Mouse (Mus musculus): ENCODE results near the gene Mettl8.

Gene Mettl8

DNA sequence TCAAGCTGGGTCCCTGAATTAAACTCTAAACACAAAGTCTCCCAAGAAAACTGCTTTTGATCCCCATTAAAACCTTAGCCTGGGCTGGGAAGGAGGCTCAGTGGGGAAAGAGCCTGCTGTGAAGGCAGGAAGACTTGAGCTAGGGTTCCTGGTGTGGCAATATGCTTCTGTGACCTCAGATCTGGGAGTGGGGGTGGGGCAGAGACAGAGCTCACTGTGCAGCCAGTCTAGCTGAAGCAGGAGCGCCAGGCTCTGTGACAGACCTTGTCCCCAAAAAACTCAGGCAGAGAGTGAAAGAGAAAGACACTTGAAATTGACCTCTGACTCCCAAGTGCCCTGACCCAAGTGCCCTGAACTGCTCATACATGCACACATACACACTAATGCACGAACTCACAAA, 62.7 kb downstream of the Mettl8 start:
- ATAC-seq (ENCODE audit: insufficient number of reproducible peaks, low FRiP score, low TSS enrichment): no peak

DNA sequence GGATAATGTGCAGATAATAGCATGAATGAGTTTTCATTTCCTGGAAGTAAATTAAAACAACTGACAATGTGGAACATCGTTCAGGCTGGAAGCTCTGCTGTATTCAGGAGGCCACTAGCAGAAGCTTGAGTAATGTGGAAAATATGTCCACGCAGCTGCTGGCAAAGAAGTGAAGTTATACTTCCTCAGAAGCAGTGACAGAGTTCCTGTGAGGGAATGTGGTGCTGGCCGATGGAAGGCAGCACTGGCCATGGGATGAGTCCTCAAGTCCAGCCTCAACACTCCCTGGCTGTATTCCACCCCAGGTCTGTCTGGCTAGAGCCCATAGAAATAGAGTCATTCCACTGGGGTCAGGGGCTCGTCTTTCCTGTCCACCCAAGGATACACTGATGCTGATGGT, 65.2 kb downstream of the Mettl8 start:
- ATAC-seq (ENCODE audit: insufficient number of reproducible peaks, low FRiP score, low TSS enrichment): no peak

DNA sequence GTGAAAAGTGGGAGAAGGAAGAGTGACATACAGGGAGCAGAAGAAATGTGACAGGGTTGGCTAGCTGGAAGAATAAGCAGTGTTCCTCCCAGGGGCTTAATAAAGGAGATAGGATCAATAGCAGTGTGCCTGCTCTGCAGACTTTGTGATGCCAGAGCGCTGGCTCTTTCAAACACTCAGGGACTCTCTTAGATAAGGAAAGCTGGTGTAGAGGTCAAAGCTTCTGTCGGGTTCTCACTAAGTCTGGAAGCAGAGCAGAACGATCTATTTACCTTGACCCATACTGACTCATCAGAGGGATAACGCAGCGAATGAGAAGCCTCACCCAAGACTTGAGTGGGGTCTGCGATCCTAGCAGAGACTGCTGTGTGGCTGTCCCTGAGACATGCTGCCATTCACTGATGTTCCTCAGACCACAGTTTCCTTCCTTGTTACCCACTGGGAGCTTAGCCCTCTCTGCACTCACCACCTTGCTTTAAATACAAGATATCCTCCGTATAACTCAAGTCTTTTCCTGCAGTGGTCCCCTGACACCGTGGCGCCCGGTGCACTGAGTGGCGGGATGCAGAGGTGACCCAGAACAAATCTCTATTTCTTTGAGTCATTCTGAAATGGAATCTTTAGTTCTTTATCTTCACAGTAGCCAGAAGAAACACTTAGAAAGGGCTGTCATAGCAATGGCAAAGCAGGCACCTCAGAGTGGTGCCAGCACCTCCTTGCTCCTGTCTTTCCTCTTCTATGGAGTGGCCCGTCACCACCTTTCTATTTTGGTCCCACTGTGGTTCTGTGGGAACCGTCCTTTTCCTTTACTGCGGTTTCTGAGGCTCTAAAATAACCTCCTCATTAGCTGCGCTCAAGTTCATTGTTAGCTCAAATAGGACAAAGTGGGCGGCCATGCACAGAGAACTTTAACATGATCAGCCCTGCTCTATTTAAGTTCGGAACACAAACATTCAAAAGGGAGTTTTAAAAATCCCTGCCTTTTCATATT, 65.9 kb downstream of the Mettl8 start:
- no peak for ATAC-seq (ENCODE audit: insufficient number of reproducible peaks, low FRiP score, low TSS enrichment)

DNA sequence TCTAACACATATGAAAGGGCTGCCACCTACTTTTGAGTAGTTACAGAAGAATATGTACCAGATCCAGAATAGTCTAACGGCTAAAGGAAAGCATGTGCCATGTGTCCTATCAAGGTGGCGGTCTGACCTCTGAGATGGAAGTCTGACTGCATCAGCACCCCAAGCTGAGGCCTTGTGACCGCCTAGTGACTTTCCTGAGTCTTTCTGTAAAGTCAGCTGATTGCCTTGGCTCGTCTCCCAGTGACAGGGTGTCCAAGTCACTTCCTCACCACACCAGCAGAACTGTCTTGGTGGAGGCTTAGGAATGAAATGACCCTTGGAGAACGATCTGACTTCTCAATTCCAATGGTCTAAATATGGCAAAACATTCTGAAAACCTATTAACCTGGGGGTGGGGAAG, 77.1 kb downstream of the Mettl8 start:
- ATAC-seq (ENCODE audit: insufficient number of reproducible peaks, low FRiP score, low TSS enrichment): no peak

DNA sequence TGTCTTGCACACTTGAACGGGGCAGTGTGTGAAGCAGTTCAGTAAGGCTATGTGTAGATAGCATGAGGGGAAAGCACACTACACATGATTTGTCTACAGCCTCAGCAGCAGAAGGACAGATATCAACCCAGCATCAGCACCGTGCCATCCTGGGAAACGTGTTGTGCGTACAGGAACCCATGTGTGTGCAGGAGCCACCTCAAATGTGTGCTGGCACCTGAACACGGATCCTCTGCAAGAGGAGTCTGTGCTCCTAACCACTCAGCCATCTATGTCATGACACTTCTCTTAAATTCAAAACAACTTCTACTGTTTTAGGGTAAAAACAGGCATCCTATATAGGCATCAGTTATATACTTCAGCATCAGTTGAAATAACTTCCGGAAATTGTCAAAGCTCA, 80.6 kb downstream of the Mettl8 start:
- ATAC-seq (ENCODE audit: insufficient number of reproducible peaks, low FRiP score, low TSS enrichment): no peak

DNA sequence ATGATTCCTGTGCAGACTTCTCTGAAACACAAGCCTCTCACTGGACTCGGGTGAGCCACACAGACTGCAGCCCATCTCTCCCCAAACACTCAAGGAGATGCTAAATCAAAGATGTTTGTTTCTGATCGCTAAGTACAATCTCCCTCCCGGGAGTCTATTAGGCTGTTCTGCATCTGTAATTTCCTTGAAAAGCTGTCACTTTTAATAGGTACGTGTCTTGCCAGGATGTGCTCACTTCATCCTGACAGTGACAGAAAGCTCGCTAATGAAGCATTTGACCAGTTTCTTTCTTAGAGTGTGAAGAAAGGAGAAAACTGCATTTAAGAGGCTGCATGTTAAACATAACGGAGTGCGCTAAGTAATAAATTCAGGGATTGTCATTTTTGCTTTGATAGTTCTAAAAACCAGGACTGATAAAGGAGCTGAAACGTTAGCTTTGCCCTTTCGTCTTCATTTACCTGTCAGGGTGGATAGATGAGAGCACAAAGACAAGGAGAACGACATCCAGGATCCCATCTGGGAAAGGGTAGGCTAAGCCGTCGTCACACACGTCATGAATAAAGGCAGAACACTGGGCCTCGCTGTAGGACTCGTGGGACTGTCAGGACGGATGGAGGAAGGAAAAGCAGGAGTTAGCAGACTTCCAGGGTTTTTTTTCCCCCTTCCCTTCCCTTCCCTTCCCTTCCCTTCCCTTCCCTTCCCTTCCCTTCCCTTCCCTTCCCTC, 82.4 kb downstream of the Mettl8 start:
- no peak for ATAC-seq (ENCODE audit: insufficient number of reproducible peaks, low FRiP score, low TSS enrichment)

DNA sequence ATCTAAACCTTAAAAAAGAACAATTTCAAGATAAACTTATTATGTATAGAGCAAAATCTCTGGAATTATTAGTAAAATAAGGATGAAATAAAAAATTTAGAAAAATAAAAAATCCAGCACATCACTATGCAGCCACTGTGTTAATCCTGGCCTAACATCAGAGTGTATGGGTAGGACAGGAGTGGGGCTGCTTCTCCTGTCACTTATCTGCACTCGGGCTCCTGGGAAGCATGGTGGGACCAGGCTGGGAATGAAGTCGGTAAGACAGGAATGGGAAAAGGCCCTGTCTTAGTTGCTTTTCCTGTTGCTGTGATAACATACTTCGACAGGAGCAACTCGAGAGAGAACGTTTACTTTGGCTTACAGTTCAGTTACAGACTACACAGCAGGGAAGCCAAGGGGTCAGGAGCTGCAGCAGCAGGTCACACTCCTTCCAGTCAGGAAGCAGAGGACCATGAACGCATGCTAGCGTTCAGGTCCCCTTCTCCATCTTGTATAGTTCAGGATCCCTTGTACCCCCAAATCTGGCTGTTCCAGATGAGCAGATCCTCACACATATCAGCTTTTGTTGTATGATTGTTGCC, 85.1 kb downstream of the Mettl8 start:
- no peak for ATAC-seq (ENCODE audit: insufficient number of reproducible peaks, low FRiP score, low TSS enrichment)

DNA sequence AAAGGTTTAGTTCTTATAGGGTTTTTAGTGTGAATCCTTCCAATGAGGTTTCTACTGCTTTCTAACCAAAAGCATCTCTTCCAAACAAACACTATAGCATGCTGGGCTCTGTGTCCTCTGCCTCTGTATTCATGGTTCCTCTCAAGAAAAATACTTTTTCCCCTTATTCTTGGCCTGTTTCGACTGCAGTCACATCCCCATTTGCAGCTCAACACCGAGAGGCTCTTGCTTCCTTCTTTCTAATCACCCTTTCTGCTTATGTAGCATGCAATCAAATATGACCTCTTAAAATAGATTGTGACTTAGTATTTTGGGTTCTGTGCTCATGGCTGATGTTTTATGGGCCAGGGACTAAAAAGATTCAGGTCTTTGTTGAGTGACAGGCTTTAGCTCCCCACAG, 87.1 kb downstream of the Mettl8 start:
- no peak for ATAC-seq (ENCODE audit: insufficient number of reproducible peaks, low FRiP score, low TSS enrichment)

DNA sequence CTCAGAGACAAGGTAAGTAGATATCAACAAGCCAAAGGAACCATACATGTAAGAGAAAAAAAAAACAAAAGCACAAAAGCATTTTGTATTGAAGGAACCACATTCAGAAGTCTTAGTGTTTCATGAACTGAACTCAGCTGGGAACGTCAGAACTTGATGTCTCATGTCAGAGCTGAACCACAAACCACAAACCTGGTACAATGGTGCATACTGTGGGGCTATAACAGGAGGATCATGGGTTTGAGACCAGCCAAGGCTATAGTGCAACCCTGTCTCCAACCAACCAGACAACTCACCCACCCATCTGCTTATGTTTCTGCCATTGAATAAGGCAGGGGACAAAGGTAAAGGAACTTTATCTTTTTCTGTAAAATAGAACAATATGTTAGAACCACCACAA, 88.2 kb downstream of the Mettl8 start:
- ATAC-seq (ENCODE audit: insufficient number of reproducible peaks, low FRiP score, low TSS enrichment): no peak

DNA sequence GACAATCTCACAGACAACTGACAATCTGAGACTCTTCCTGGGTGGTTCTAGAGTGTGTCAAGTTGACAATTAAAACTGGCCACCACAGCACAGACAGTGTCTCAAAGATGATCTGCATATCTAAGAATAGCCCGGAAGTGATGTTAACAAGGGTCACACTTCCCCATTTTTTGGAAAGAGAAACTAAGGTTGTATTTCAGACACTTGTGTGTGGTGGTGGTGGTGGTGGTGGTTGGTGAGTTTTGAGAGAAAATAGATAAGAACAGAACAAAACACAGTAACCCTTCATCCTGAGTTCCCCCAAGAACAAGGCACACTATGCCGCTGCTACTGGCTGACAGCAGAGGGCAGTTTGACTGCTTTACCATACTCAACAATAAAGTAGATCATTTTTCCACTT, 90.6 kb downstream of the Mettl8 start:
- ATAC-seq (ENCODE audit: insufficient number of reproducible peaks, low FRiP score, low TSS enrichment): no peak

DNA sequence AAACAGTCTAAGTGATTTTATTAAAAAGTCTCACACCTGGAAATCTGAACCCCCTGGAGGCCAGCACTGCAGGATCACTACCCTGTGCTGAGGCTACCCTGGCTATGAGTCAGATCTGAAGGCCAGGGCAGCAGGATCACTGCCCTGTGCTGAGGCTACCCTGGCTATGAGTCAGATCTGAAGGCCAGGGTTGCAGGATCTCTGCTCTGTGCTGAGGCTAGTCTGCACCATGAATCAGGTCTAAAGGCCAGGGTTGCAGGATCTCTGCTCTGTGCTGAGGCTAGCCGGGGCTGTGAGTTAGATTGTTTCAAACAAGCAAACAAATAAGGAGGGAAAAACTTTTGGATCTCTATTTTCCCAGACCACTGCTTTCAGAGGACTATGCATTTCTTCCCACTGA, 92.5 kb downstream of the Mettl8 start:
- ATAC-seq (ENCODE audit: insufficient number of reproducible peaks, low FRiP score, low TSS enrichment): no peak

DNA sequence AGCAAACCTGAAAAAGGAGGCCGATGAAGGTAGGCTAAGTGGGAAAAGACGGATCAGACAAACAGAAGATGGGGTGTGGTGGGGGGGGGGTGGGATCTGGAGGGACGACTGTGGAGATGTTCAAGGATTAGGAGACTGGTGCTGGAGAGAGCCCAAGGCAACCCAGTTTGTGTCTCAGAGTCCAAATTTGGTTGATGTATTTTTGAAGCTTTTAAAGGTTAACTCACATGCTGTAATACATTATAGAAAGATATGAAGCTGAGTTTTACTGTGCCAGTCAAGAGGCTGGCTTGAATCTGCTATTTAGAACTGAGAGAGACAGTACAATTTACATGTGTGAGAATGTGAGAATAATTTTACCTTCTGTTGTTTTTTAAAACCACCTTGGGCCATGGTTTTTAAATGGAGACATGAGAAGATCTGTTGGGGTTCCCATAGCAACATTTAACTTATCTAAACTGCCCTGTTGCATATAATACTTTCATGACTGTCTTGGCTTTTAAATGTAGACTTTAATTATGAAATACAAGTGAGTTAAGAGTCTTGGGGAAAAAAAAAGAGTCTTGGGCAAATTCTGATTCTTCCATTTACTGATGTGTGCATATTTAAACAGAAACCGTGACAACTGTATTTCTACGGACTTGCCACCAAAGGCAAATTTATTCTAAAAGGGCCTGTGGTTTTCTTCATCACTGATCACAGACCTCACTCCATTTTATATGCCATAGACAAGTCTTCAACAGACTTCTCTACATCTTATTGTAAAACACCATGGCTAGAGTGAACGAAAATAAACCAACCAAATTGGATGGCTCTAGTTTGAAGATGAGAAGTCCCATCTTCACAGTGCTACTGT, 94.1 kb downstream of the Mettl8 start:
- ATAC-seq (ENCODE audit: insufficient number of reproducible peaks, low FRiP score, low TSS enrichment): no peak

DNA sequence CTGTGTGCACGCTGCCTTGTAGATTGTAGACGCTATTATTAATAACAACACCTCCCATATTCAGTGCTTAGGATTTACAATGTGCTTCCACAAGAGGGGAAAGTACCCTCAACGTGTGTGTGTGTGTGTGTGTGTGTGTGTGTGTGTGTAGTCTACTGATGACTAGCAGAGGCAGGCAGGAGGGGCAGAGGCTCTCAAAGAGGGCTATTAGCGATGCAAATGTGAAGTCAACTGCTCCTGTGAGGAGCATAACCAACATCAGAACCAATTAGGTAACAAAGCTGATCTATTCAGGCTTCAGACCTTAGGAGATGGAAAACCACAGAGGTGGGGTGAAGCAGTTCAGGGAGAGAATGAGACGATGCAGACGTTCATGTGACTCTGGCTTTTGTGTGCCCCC, 95.3 kb downstream of the Mettl8 start:
- ATAC-seq (ENCODE audit: insufficient number of reproducible peaks, low FRiP score, low TSS enrichment): no peak

DNA sequence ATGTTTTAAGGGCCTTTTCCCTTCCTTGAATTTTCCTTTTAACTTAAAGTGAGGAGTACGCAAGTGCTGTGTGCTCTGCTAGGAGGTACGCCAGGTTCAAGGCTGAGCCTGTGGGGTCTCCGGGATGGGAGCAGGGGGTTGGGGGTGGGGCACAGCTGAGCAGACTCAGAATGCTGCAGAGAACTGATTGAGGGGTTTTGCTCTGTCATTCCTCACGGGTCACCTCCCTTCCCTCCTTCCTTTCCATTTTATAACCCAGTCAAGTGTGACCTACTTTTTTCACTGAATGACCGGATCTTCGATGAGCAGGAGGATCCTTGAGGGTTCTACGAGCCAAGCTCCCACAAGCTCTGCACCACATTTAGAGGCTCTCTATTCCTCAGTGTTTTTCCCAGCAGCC, 96.0 kb downstream of the Mettl8 start:
- no peak for ATAC-seq (ENCODE audit: insufficient number of reproducible peaks, low FRiP score, low TSS enrichment)

DNA sequence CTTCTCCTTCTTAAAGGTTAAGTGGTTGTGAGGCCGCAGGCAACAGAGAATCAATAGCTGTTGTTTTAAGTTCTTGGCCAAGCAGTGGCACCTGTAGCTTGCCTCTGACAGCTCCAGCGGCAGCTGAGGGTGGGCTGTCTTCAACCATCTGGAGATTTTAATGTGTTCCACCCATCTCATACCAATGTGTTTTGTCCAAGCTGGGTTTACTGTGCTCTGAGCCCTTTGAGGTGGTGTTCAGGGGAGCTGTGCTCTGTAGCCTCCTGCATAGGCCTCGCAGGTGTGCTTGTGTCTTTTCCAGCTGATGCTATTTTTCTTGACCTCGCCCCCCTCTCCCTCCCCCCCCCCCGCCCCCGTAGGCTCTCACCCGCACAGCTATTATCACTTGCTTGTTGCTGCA, 96.8 kb downstream of the Mettl8 start:
- ATAC-seq (ENCODE audit: insufficient number of reproducible peaks, low FRiP score, low TSS enrichment): no peak

DNA sequence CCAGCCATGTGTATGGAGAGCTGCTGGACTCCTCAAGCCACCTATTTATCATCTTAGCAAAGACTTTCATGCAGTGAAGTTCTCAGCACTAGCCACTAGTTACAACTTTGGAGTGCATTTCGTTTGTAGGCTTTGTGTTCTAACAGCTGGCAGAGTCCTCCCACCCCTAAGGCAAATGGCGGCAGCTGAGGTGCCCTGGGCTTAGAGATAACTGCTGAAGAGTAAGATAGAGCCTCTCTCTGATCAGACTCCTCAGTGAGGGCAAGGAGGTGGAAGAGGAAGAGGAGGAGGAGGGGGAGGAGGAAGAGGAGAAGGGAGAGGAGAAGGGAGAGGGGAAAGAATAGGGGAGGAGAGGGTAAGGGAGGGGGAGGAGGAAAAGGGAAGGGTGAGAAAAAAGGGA, 101.8 kb downstream of the Mettl8 start:
- no peak for ATAC-seq (ENCODE audit: insufficient number of reproducible peaks, low FRiP score, low TSS enrichment)

DNA sequence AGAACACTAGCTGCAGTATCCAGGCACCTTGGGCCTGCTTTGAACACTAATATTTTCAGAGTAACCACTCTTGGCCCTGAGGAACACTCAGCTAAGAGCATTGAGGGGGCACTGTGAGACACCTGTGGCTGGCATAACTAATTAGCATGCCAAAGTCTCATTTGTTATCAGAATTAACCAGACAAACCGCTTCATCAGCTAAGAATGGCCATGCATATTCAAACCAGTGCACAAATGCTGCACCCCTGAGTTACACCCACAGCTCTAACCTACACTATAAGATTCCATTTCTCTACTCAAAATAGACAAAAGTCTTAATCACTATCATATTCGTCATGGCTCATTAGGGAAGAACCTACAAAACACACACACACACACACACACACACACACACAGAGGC, 103.4 kb downstream of the Mettl8 start:
- no peak for ATAC-seq (ENCODE audit: insufficient number of reproducible peaks, low FRiP score, low TSS enrichment)

DNA sequence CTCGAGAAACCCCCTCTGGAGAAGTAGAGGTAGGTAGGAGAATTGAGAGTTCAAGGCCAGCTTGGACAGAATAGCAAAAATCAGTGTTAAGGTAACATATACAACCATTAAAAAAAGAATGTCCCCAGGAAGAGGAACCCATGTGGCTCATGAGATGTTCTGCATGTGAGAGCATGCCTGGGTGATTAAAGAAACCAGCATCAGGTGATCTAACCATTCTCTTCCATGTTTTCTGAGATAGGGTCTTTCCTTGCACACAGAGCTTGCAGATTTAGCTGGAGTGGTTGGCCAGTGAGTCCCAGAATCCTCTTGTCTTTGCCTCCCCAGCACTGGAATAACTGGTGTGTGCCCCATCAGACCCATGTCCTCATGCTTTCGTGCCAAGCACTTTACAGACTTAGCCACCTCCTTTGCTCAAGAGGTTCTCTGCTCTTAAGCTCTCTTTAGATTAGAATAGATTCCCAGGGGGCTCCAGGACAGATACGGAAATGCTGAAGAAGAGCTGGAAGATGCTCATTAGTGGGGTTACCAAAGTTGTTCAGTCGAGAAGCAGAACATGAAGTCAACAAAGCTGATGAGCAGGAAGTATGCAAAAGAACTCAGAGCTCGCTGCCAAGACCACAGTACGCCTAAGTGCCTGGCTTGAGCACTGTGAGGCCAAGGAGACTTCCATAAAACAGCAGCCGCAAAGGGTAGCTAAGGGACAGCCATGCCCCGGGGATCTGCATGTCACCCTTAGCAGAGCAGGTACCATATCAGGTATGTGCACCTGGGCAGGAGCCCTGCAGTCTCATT, 110.7 kb downstream of the Mettl8 start:
- ATAC-seq (ENCODE audit: insufficient number of reproducible peaks, low FRiP score, low TSS enrichment): no peak

DNA sequence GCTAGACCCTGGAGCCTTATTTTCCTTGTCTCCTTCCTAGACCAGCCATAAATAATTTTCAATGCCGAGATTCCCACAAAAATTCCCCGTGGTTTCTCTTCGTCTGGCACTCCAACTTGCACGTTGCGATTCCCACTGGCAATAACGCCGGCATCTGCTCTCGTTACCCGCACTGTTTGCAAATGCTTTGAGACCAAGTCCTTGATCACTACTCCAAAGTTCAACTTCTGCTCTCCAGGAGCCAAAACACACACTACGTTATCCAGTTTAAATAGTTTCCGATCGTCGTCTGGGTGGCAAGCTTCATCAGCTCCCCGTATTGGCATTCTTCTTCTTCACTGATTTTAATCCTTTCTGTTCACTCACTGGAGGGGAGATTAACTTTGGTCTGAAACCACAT, 114.6 kb downstream of the Mettl8 start:
- no peak for ATAC-seq (ENCODE audit: insufficient number of reproducible peaks, low FRiP score, low TSS enrichment)

Data from cerebellum, adult (tissue).